Mouse (Mus musculus) macrophage (primary cell): Measurements from ENCODE around the gene Dnttip1. TPM values are rescaled to one million over a fixed set of nuclear protein-coding genes. Genes with fewer than 3 reads are reported as not detected.
A peak's percentile ranks its signal among the peaks of the same experiment; 100 is the strongest.

Experiments
- H3K27ac ChIP-seq: fragments of 350-480 bp; formaldehyde crosslinking; 2 replicates; pipeline ENCODE4 v1.9.0; 2021
- H3K36me3 ChIP-seq: fragments of 350-480 bp; formaldehyde crosslinking; 2 replicates; pipeline ENCODE4 v1.9.0; 2021; ENCODE audit errors: inconsistent target
- H3K4me3 ChIP-seq: fragments of 350-480 bp; formaldehyde crosslinking; 2 replicates; pipeline ENCODE4 v1.9.0; 2021; ENCODE audit errors: inconsistent target
- H3K79me2 ChIP-seq: fragments of 350-480 bp; formaldehyde crosslinking; 2 replicates; pipeline ENCODE4 v1.9.0; 2021; ENCODE audit errors: inconsistent target
- WGBS: methylation state at CpG from one replicate; pipeline ENCODE4 v1.1.7; 2026; ENCODE audit warnings: inconsistent platforms; ENCODE audit not compliant: missing documents; 5-methylcytosine and 5-hydroxymethylcytosine counted together
- polyA plus RNA-seq: library from polyadenylated mRNA; stranded (reverse); fragments of 250-400 nt; gene quantifications from 3 replicates; pipeline ENCODE4 v1.2.4, GENCODE M21; 2018; ENCODE audit warnings: inconsistent platforms

Dnttip1 gene
- polyA plus RNA-seq, 1 experiment from 2014 or later: 27.5 TPM

GRCm38 (mm10) chr2:164737377-164738090 lies 8.2 kb upstream of the Dnttip1 start:
- 93% methylated on average over 3 of the region's 3 CpGs for WGBS
- H3K27ac ChIP-seq: no peak overlapping the region
- H3K36me3 ChIP-seq: no peaks in the 10 kb centered on the region
- H3K79me2 ChIP-seq: no peaks in the 10 kb centered on the region
- no peak overlapping the region for H3K4me3 ChIP-seq

- no peak overlapping the region for H3K27ac ChIP-seq
- H3K4me3 ChIP-seq: no peak overlapping the region
- no peaks in the 10 kb centered on the region for H3K79me2 ChIP-seq
- 58% methylated on average over 7 of the region's 7 CpGs for WGBS
- H3K36me3 ChIP-seq: no peaks in the 10 kb centered on the region
These were observed 5.9 kb upstream of the Dnttip1 start for GRCm38 (mm10) chr2:164739876-164740275.

GRCm38 (mm10) chr2:164744987-164745386 lies 796 bp upstream of the Dnttip1 start:
- WGBS: 14% methylated on average over 13 of the region's 13 CpGs
- Histone ChIP-seq H3K27ac (no peak overlapping the region), H3K36me3 (peaks cover 18% of the 10 kb centered on the region; the same call in 1 of the 2 replicates), H3K79me2 (peaks cover 39% of the 10 kb centered on the region), H3K4me3 (peak overlapping the region; percentile 61)

- peaks cover 31% of the 10 kb centered on the region; the same call in 1 of the 2 replicates for H3K36me3 ChIP-seq
- peak overlapping the region; percentile 91 for H3K4me3 ChIP-seq
- peaks cover 52% of the 10 kb centered on the region for H3K79me2 ChIP-seq
- H3K27ac ChIP-seq: 0 out of 2 replicates have a peak overlapping the region, but pooled peaks have one; percentile 43
- 40% methylated on average over 8 of the region's 8 CpGs for WGBS
These were observed 910 bp downstream of the Dnttip1 start for GRCm38 (mm10) chr2:164746693-164747092.

- no peak overlapping the region for H3K27ac ChIP-seq
- 96% methylated on average over 4 of the region's 4 CpGs for WGBS
- peaks cover 39% of the 10 kb centered on the region; the same call in 1 of the 2 replicates for H3K36me3 ChIP-seq
- H3K4me3 ChIP-seq: no peak overlapping the region
- H3K79me2 ChIP-seq: peaks cover 52% of the 10 kb centered on the region
These were observed 2.4 kb downstream of the Dnttip1 start for GRCm38 (mm10) chr2:164748191-164748590.

- H3K36me3 ChIP-seq: peaks cover 39% of the 10 kb centered on the region; the same call in 1 of the 2 replicates
- H3K79me2 ChIP-seq: peaks cover 52% of the 10 kb centered on the region
- WGBS: 93% methylated on average over 6 of the region's 6 CpGs
- no peak overlapping the region for H3K27ac ChIP-seq
- H3K4me3 ChIP-seq: no peak overlapping the region
These were observed 3.2 kb downstream of the Dnttip1 start for GRCm38 (mm10) chr2:164748991-164749390.

GRCm38 (mm10) chr2:164752454-164752853 lies 6.7 kb downstream of the Dnttip1 start:
- no peak overlapping the region for H3K4me3 ChIP-seq
- peaks cover 65% of the 10 kb centered on the region for H3K36me3 ChIP-seq
- peaks cover 38% of the 10 kb centered on the region for H3K79me2 ChIP-seq
- WGBS: 96% methylated on average over 2 of the region's 2 CpGs
- no peak overlapping the region for H3K27ac ChIP-seq

- peaks cover 21% of the 10 kb centered on the region for H3K79me2 ChIP-seq
- H3K4me3 ChIP-seq: no peak overlapping the region
- 25% methylated on average over 11 of the region's 11 CpGs for WGBS
- H3K27ac ChIP-seq: no peak overlapping the region
- peaks cover 67% of the 10 kb centered on the region for H3K36me3 ChIP-seq
These were observed 8.3 kb downstream of the Dnttip1 start for GRCm38 (mm10) chr2:164754105-164754504.

GRCm38 (mm10) chr2:164754800-164755199 lies 9.0 kb downstream of the Dnttip1 start:
- Histone ChIP-seq H3K36me3 (peaks cover 73% of the 10 kb centered on the region), H3K27ac (no peak overlapping the region)
- 86% methylated on average over 2 of the region's 2 CpGs for WGBS

GRCm38 (mm10) chr2:164757841-164758240 lies 12.1 kb downstream of the Dnttip1 start:
- WGBS: 91% methylated on average over 10 of the region's 11 CpGs
- Histone ChIP-seq H3K79me2 (no peaks in the 10 kb centered on the region), H3K4me3 (no peak overlapping the region), H3K27ac (no peak overlapping the region), H3K36me3 (peaks cover 71% of the 10 kb centered on the region)

More at GRCm38 (mm10) chr2:164754800-164755199, 9.0 kb downstream of the Dnttip1 start:
- H3K4me3 ChIP-seq: no peak overlapping the region
- peaks cover 15% of the 10 kb centered on the region for H3K79me2 ChIP-seq

- Histone ChIP-seq H3K4me3 (no peak overlapping the region), H3K27ac (no peak overlapping the region), H3K79me2 (no peaks in the 10 kb centered on the region), H3K36me3 (peaks cover 77% of the 10 kb centered on the region)
- 100% methylated on average over 1 of the region's 1 CpGs for WGBS
These were observed 12.9 kb downstream of the Dnttip1 start for GRCm38 (mm10) chr2:164758692-164759091.

- WGBS: 52% methylated on average over 4 of the region's 4 CpGs
- Histone ChIP-seq H3K36me3 (peaks cover 76% of the 10 kb centered on the region), H3K27ac (peak overlapping the region; percentile 68), H3K79me2 (no peaks in the 10 kb centered on the region), H3K4me3 (no peak overlapping the region)
These were observed 14.5 kb downstream of the Dnttip1 start for GRCm38 (mm10) chr2:164760059-164760833.

- Histone ChIP-seq H3K36me3 (peaks cover 76% of the 10 kb centered on the region), H3K4me3 (no peak overlapping the region), H3K79me2 (no peaks in the 10 kb centered on the region), H3K27ac (no peak overlapping the region)
- WGBS: 90% methylated on average over 2 of the region's 2 CpGs
These were observed 15.7 kb downstream of the Dnttip1 start for GRCm38 (mm10) chr2:164761502-164761901.

- H3K27ac ChIP-seq: no peak overlapping the region
- WGBS: 84% methylated on average over 4 of the region's 4 CpGs
- H3K4me3 ChIP-seq: no peak overlapping the region
- H3K36me3 ChIP-seq: peaks cover 73% of the 10 kb centered on the region
- H3K79me2 ChIP-seq: no peaks in the 10 kb centered on the region
These were observed 16.2 kb downstream of the Dnttip1 start for GRCm38 (mm10) chr2:164761971-164762370.

- Histone ChIP-seq H3K4me3 (no peak overlapping the region), H3K27ac (no peak overlapping the region), H3K79me2 (no peaks in the 10 kb centered on the region), H3K36me3 (peaks cover 73% of the 10 kb centered on the region)
- 95% methylated on average over 7 of the region's 7 CpGs for WGBS
These were observed 16.8 kb downstream of the Dnttip1 start for GRCm38 (mm10) chr2:164762593-164762992.
